Mouse (Mus musculus) left cerebral cortex, postnatal 14 days (tissue): ENCODE measurements at regions not wholly inside any gene's neighbourhood (a gene's known extent, or its start where the extent isn't known, plus 50 kb on each side); places are given as distances from the start of the nearest gene placed in this dataset.
A peak's percentile ranks its signal among the peaks of the same experiment; 100 is the strongest.
"Not testable (repeated sequence)": the region's sequence is repeated elsewhere in the genome, so short reads cannot be mapped to it uniquely, and the experiment has no call there.

Experiments used
- DNase-seq, 2 experiments: peaks; one replicate each; pipeline ENCODE4 v3.0.0; 2021 to 2022; ENCODE audit warnings: low spot score in 2 of 2, mixed read lengths in 1 of 2
- intact Hi-C: fragments of 180-260 bp; cut with DNase I; formaldehyde crosslinking; loops from one replicate; pipeline ENCODE4 v1.15.1; 2025

DNA sequence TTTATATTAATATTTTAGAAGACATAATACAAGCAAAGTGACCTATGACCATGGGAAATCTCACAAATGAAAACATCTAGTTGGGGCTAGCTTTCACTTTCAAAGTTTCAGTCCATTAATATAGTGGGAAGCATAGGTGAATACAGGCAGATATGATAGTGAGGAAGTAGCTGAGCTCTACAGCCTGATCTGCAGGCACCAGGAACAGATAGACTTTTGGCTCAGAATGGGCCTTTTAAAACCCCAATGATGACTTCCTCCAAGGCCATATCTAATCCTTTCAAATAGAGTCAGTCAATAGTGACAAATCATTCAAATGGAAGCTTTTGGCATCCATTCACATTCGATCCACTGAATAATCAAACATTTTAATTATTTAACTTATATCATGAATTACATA lies 581.6 kb upstream of the Pcdh17 start:
- DNase-seq = no peak
- intact Hi-C loops = no loop called here

GRCm38 (mm10) chr14:83862653-83863052 lies 580.7 kb upstream of the Pcdh17 start:
- DNase-seq = no peak
- intact Hi-C loops = no loop called here

- no peak for DNase-seq
- intact Hi-C loops = no loop called here
Observed at GRCm38 (mm10) chr14:83886393-83886792, 557.0 kb upstream of the Pcdh17 start.

DNA sequence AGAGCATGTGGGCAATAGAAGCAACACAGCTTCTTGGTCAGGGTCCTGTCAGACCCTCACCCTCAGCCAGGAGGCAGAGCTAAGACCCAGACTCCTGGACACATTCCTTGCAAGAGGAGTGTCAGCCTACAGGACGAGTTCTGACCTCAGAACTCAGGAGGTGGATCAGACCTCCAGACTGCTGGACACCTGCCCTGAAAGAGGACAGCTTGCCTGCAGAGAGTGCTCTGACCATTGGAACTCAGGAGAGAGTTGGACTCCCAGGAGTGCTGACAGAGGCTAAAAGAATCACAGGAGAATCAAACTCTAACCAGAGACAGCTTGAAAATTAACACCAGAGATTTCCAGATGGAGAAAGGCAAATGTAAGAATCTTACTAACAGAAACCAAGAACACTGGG lies 542.7 kb upstream of the Pcdh17 start:
- intact Hi-C loops, DNase-seq: not testable (repeated sequence)

- intact Hi-C loops = no loop called here
- no peak for DNase-seq
Observed at GRCm38 (mm10) chr14:83943101-83943500, 500.3 kb upstream of the Pcdh17 start.

- intact Hi-C loops = no loop called here
Observed at GRCm38 (mm10) chr14:83944176-83944575, 499.2 kb upstream of the Pcdh17 start.

DNA sequence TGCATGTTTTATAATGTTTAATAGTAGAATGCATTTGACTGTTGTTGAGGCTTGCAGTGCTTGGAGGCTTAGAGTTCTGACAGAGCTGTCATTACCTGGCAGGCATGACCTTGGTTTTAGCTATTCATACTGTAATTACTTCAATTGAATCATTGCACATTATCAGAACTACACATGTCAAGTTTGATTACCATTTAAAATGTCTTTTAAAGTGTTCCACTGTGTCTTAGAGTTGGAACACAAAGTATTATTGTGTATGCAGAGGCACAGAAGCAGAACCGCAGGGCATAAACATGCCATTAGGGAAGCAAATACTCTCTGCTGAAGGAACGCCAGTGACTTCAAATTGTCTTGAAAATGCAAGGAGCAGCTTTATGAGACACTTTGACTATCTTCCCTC lies 493.7 kb upstream of the Pcdh17 start:
- DNase-seq = no peak
- intact Hi-C loops = no loop called here

More at GRCm38 (mm10) chr14:83944176-83944575, 499.2 kb upstream of the Pcdh17 start:
- no peak for DNase-seq

- peak; percentile 8 to 32 for DNase-seq
- intact Hi-C loops = no loop called here
Observed at GRCm38 (mm10) chr14:83959111-83959510, 484.3 kb upstream of the Pcdh17 start.

DNA sequence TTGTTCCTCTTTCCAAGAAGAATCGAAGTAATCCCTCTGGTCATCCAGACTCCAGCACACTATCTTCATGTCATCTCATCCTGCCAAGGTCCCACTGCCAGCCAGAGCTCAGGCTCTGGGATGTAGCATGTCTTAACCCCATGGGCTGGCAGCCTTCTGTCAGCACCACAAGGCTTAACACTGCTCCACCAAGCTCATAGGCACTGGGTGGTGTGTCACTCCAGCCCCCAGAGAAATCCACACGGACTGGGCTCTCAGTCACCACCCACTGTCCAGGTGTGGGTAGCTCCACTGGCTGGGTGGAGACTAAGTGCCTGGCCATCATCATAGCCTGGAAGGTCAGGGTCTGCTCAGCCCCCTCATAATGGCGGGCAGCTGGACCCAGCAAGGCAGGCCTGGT lies 459.8 kb upstream of the Pcdh17 start:
- intact Hi-C loops = no loop called here
- DNase-seq = no peak
